Mouse (Mus musculus): ENCODE measurements around the gene 1600015I10Rik. TPM values are rescaled to one million over a fixed set of nuclear protein-coding genes. Genes with fewer than 3 reads are reported as not detected.

1600015I10Rik gene
- polyA plus RNA-seq, 1 experiment from 2014 or later, result not detected

GRCm38 (mm10) chr6:48967868-48968267 is 38.2 kb downstream of the 1600015I10Rik start:
- Histone ChIP-seq H3K9me3 (replicated peaks; ENCODE audit: control insufficient read depth, low read length) (no peaks in the 10 kb centered on the region), H3K27me3 (ENCODE audit: control insufficient read depth, insufficient read depth, low read length) (no peaks in the 10 kb centered on the region), H3K27ac (replicated peaks; ENCODE audit: low read depth, low read length) (no peak overlapping the region), H3K4me3 (ENCODE audit: low read depth, low read length) (no peak overlapping the region), H3K4me1 (ENCODE audit: control insufficient read depth, insufficient read depth, low read length) (no peaks in the 10 kb centered on the region), H3K36me3 (replicated peaks; ENCODE audit: control insufficient read depth, insufficient read depth, low read depth, low read length) (no peaks in the 10 kb centered on the region), H3K4me2 (ENCODE audit: low read depth, low read length) (no peak overlapping the region), H3K9ac (replicated peaks; ENCODE audit: low read length) (no peak overlapping the region)
- no peak for ATAC-seq (replicated peaks; ENCODE audit: insufficient number of reproducible peaks, low FRiP score, low TSS enrichment, low read depth)
- DNase-seq (ENCODE audit: low spot score), result no peak

GRCm38 (mm10) chr6:48974663-48975062 is 45.0 kb downstream of the 1600015I10Rik start, which contains the start of gene Doxl2:
Gene Doxl2, plus strand, starts transcription at chr6:48974963.
- H3K36me3 ChIP-seq (replicated peaks; ENCODE audit: control insufficient read depth, insufficient read depth, low read depth, low read length), result no peaks in the 10 kb centered on the region
- H3K4me2 ChIP-seq (ENCODE audit: low read depth, low read length), result no peak within 1 kb of the TSS
- H3K27me3 ChIP-seq (ENCODE audit: control insufficient read depth, insufficient read depth, low read length), result no peaks in the 10 kb centered on the region
- H3K9ac ChIP-seq (replicated peaks; ENCODE audit: low read length), result no peak within 1 kb of the TSS
- ATAC-seq (replicated peaks; ENCODE audit: insufficient number of reproducible peaks, low FRiP score, low TSS enrichment, low read depth) (no peak), DNase-seq (ENCODE audit: low spot score) (no peak)
- 91% methylated on average over 2 of the region's 2 CpGs for WGBS
- H3K27ac ChIP-seq (replicated peaks; ENCODE audit: low read depth, low read length), result no peak within 1 kb of the TSS
- no peaks in the 10 kb centered on the region for H3K9me3 ChIP-seq (replicated peaks; ENCODE audit: control insufficient read depth, low read length)
- no peak within 1 kb of the TSS for H3K4me3 ChIP-seq (ENCODE audit: low read depth, low read length)
- H3K4me1 ChIP-seq (ENCODE audit: control insufficient read depth, insufficient read depth, low read length), result no peaks in the 10 kb centered on the region

GRCm38 (mm10) chr6:48979616-48980015 is 49.9 kb downstream of the 1600015I10Rik start:
- H3K9me3 ChIP-seq (replicated peaks; ENCODE audit: control insufficient read depth, low read length), result no peaks in the 10 kb centered on the region
- no peak overlapping the region for H3K4me3 ChIP-seq (ENCODE audit: low read depth, low read length)
- DNase-seq (ENCODE audit: low spot score) (no peak), ATAC-seq (replicated peaks; ENCODE audit: insufficient number of reproducible peaks, low FRiP score, low TSS enrichment, low read depth) (no peak)
- H3K27me3 ChIP-seq (ENCODE audit: control insufficient read depth, insufficient read depth, low read length), result no peaks in the 10 kb centered on the region
- WGBS, result 54% methylated on average over 1 of the region's 1 CpGs
- H3K27ac ChIP-seq (replicated peaks; ENCODE audit: low read depth, low read length), result no peak overlapping the region
- no peak overlapping the region for H3K9ac ChIP-seq (replicated peaks; ENCODE audit: low read length)
- no peaks in the 10 kb centered on the region for H3K36me3 ChIP-seq (replicated peaks; ENCODE audit: control insufficient read depth, insufficient read depth, low read depth, low read length)
- H3K4me1 ChIP-seq (ENCODE audit: control insufficient read depth, insufficient read depth, low read length), result no peaks in the 10 kb centered on the region
- no peak overlapping the region for H3K4me2 ChIP-seq (ENCODE audit: low read depth, low read length)

GRCm38 (mm10) chr6:48982305-48982704 is 52.6 kb downstream of the 1600015I10Rik start:
- WGBS, result 81% methylated on average over 3 of the region's 3 CpGs
- ATAC-seq (replicated peaks; ENCODE audit: insufficient number of reproducible peaks, low FRiP score, low TSS enrichment, low read depth), result no peak
- no peaks in the 10 kb centered on the region for H3K36me3 ChIP-seq (replicated peaks; ENCODE audit: control insufficient read depth, insufficient read depth, low read depth, low read length)

More at GRCm38 (mm10) chr6:48982305-48982704, 52.6 kb downstream of the 1600015I10Rik start:
- no peak overlapping the region for H3K4me3 ChIP-seq (ENCODE audit: low read depth, low read length)
- no peak overlapping the region for H3K4me2 ChIP-seq (ENCODE audit: low read depth, low read length)
- H3K27me3 ChIP-seq (ENCODE audit: control insufficient read depth, insufficient read depth, low read length), result no peaks in the 10 kb centered on the region
- DNase-seq (ENCODE audit: low spot score), result no peak
- H3K27ac ChIP-seq (replicated peaks; ENCODE audit: low read depth, low read length), result no peak overlapping the region
- H3K9me3 ChIP-seq (replicated peaks; ENCODE audit: control insufficient read depth, low read length), result no peaks in the 10 kb centered on the region
- H3K4me1 ChIP-seq (ENCODE audit: control insufficient read depth, insufficient read depth, low read length), result no peaks in the 10 kb centered on the region
- no peak overlapping the region for H3K9ac ChIP-seq (replicated peaks; ENCODE audit: low read length)

Other genes with a start within 250 kb of the 1600015I10Rik start
- 9.6 and 10.2 TPM in 2 replicates for gene Gimap4, start 245.3 kb upstream of the 1600015I10Rik start, polyA plus RNA-seq (2014; fragmentation: Nextera tagmentation; extraction: Ambion mirVana)
- 13.9 and 16.9 TPM in 2 replicates for gene Gimap6, start 221.7 kb upstream of the 1600015I10Rik start, polyA plus RNA-seq (2014; fragmentation: Nextera tagmentation; extraction: Ambion mirVana)
- gene Gm28053, start 211.3 kb upstream of the 1600015I10Rik start, polyA plus RNA-seq (2014; fragmentation: Nextera tagmentation; extraction: Ambion mirVana), result not detected in 2 replicates
- not detected in 2 replicates for gene Gimap7, start 211.3 kb upstream of the 1600015I10Rik start, polyA plus RNA-seq (2014; fragmentation: Nextera tagmentation; extraction: Ambion mirVana)
- gene Gimap1, start 190.8 kb upstream of the 1600015I10Rik start, polyA plus RNA-seq (2014; fragmentation: Nextera tagmentation; extraction: Ambion mirVana), result 5.5 and 5.6 TPM in 2 replicates
- 0.63 and 1.2 TPM in 2 replicates for gene Gimap5, start 183.7 kb upstream of the 1600015I10Rik start, polyA plus RNA-seq (2014; fragmentation: Nextera tagmentation; extraction: Ambion mirVana)
- not detected in 2 replicates for gene Gimap3, start 159.0 kb upstream of the 1600015I10Rik start, polyA plus RNA-seq (2014; fragmentation: Nextera tagmentation; extraction: Ambion mirVana)
- 30.4 and 32.7 TPM in 2 replicates for gene Tmem176a, start 89.0 kb upstream of the 1600015I10Rik start, polyA plus RNA-seq (2014; fragmentation: Nextera tagmentation; extraction: Ambion mirVana)
- gene Tmem176b, start 88.4 kb upstream of the 1600015I10Rik start, polyA plus RNA-seq (2014; fragmentation: Nextera tagmentation; extraction: Ambion mirVana), result 87.3 and 103 TPM in 2 replicates
- not detected in 2 replicates for gene Aoc1, start 57.0 kb upstream of the 1600015I10Rik start, polyA plus RNA-seq (2014; fragmentation: Nextera tagmentation; extraction: Ambion mirVana)
- gene Doxl2, start 45.1 kb downstream of the 1600015I10Rik start, polyA plus RNA-seq (2014; fragmentation: Nextera tagmentation; extraction: Ambion mirVana), result not detected in 2 replicates
- gene Svs1, start 57.0 kb downstream of the 1600015I10Rik start, polyA plus RNA-seq (2014; fragmentation: Nextera tagmentation; extraction: Ambion mirVana), result not detected in 2 replicates
- 3.3 and 8.8 TPM in 2 replicates for gene Gpnmb, start 106.7 kb downstream of the 1600015I10Rik start, polyA plus RNA-seq (2014; fragmentation: Nextera tagmentation; extraction: Ambion mirVana)
- gene Malsu1, start 143.9 kb downstream of the 1600015I10Rik start, polyA plus RNA-seq (2014; fragmentation: Nextera tagmentation; extraction: Ambion mirVana), result 68.5 and 75.4 TPM in 2 replicates

All from embryonic facial prominence, embryonic 11.5 days (tissue).